Mouse (Mus musculus) embryonic facial prominence, embryonic 10.5 days (tissue): ENCODE data around the gene Myo6. TPM values are rescaled to one million over a fixed set of nuclear protein-coding genes. Genes with fewer than 3 reads are reported as not detected.
A peak's percentile ranks its signal among the peaks of the same experiment; 100 is the strongest.
"Not testable (repeated sequence)": the region's sequence is repeated elsewhere in the genome, so short reads cannot be mapped to it uniquely, and the experiment has no call there.

Experiments
- DNase-seq: peaks from one replicate; pipeline ENCODE4 v3.0.0-alpha.2; 2017; ENCODE audit warnings: low spot score
- H3K27ac ChIP-seq: fragments of 300-500 bp; sonication (generic); replicated peaks from 2 replicates; pipeline ENCODE4 v1.5.1; 2016; ENCODE audit warnings: mild to moderate bottlenecking
- H3K27me3 ChIP-seq: fragments of 300-500 bp; sonication (generic); replicated peaks from 2 replicates; pipeline ENCODE4 v1.6.1; 2016; ENCODE audit warnings: low read depth, mild to moderate bottlenecking; ENCODE audit not compliant: poor library complexity, severe bottlenecking
- H3K36me3 ChIP-seq: fragments of 300-500 bp; sonication (generic); replicated peaks from 2 replicates; pipeline ENCODE4 v1.6.1; 2016; ENCODE audit warnings: mild to moderate bottlenecking, moderate library complexity
- H3K4me1 ChIP-seq: fragments of 300-500 bp; sonication (generic); 2 replicates; pipeline ENCODE4 v1.6.1; 2016
- H3K4me3 ChIP-seq: fragments of 300-500 bp; sonication (generic); 2 replicates; pipeline ENCODE4 v1.5.1; 2016; ENCODE audit warnings: mild to moderate bottlenecking, moderate library complexity
- H3K9me3 ChIP-seq: fragments of 300-500 bp; sonication (generic); 2 replicates; pipeline ENCODE4 v1.6.1; 2016; ENCODE audit warnings: mild to moderate bottlenecking
- whole genome bisulfite sequencing: fragments of 180-500 bp; shearing (Covaris S2); methylation state at CpG from one replicate; pipeline ENCODE4 v1.1.7; 2016; 5-methylcytosine and 5-hydroxymethylcytosine counted together
- polyA plus RNA-seq: library from polyadenylated mRNA; unstranded; fragments of >200 nt; fragmentation: Nextera tagmentation; extraction: Ambion mirVana; gene quantifications from 2 replicates; pipeline ENCODE4 v1.2.1, GENCODE M21; 2016

Gene Myo6
- polyA plus RNA-seq, 1 experiment from 2014 or later: 10.7 TPM

- H3K9me3 ChIP-seq: no peaks in the 10 kb centered on the region
- H3K4me3 ChIP-seq: no peak overlapping the region
- DNase-seq: no peak
- no peaks in the 10 kb centered on the region for H3K27me3 ChIP-seq
- 92% methylated on average over 7 of the region's 7 CpGs for WGBS
- no peaks in the 10 kb centered on the region for H3K4me1 ChIP-seq
- H3K27ac ChIP-seq: no peak overlapping the region
- no peaks in the 10 kb centered on the region for H3K36me3 ChIP-seq
Measured at GRCm38 (mm10) chr9:80286845-80287244, 122.0 kb downstream of the Myo6 start.

DNA sequence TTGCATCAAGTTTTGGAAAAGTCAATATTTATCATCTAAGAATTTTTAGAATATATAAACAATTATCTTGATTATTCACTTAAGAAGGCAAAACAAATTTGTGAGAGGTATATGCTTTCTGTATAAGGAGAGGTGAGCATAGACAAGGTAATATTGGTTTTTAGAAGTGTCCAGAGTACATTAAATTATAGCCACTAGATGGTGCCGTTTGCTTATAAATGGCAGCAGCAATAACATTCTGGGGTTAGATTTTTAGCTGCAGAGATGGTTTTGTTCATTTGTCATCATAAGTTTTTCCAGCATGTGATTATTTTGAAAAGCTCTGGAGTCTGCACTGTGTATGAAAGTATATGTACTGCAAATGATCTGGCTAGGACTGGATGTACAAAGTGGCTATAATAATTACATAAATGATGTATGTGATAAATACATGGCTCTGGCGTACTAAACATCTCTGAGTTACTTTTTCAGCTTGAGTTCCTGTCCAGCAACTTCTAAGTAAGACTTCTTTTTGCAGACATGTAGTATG, 128.3 kb downstream of the Myo6 start:
- Histone ChIP-seq H3K27me3 (no peaks in the 10 kb centered on the region), H3K4me1 (no peaks in the 10 kb centered on the region), H3K9me3 (no peaks in the 10 kb centered on the region), H3K4me3 (no peak overlapping the region), H3K27ac (no peak overlapping the region), H3K36me3 (no peaks in the 10 kb centered on the region; the same call in 1 of the 2 replicates)
- WGBS: 59% methylated on average over 2 of the region's 2 CpGs
- no peak for DNase-seq

GRCm38 (mm10) chr9:80296086-80296485, 131.3 kb downstream of the Myo6 start:
- no peak overlapping the region for H3K4me3 ChIP-seq
- H3K36me3 ChIP-seq: no peaks in the 10 kb centered on the region; the same call in 1 of the 2 replicates
- H3K27me3 ChIP-seq: no peaks in the 10 kb centered on the region
- no peak overlapping the region for H3K27ac ChIP-seq
- no peaks in the 10 kb centered on the region for H3K4me1 ChIP-seq
- no peak for DNase-seq
- WGBS: 87% methylated on average over 4 of the region's 4 CpGs
- no peaks in the 10 kb centered on the region for H3K9me3 ChIP-seq

- Histone ChIP-seq H3K27me3 (no peaks in the 10 kb centered on the region), H3K4me1 (no peaks in the 10 kb centered on the region), H3K4me3 (no peak overlapping the region), H3K27ac (no peak overlapping the region), H3K36me3 (no peaks in the 10 kb centered on the region), H3K9me3 (no peaks in the 10 kb centered on the region)
- no peak for DNase-seq
- 89% methylated on average over 9 of the region's 9 CpGs for WGBS
Measured at GRCm38 (mm10) chr9:80299031-80299430, 134.2 kb downstream of the Myo6 start.

DNA sequence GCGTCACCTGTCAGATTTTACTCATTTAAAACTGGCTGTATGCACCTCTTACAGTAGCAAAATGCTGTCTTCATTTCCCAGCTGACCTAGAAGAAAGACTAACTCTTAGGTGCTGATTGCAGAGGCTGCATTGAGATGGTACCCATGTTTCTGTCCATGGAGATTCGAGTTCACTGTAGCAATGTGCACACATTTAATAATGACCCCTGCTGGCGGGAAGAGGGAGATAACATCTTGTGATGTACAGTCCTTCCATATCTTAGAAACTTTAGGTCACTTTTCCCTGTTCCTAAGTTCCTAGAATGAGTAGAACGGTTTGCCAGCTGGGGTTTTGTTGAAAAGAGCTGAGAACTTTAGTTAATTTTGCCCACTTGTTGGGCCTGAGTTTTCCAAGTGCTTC, 138.7 kb downstream of the Myo6 start:
- H3K4me1 ChIP-seq: no peaks in the 10 kb centered on the region
- H3K27me3 ChIP-seq: no peaks in the 10 kb centered on the region
- H3K36me3 ChIP-seq: no peaks in the 10 kb centered on the region
- H3K4me3 ChIP-seq: no peak overlapping the region
- no peaks in the 10 kb centered on the region for H3K9me3 ChIP-seq
- DNase-seq: peak; percentile 21
- no peak overlapping the region for H3K27ac ChIP-seq
- WGBS: 77% methylated on average over 4 of the region's 4 CpGs

DNA sequence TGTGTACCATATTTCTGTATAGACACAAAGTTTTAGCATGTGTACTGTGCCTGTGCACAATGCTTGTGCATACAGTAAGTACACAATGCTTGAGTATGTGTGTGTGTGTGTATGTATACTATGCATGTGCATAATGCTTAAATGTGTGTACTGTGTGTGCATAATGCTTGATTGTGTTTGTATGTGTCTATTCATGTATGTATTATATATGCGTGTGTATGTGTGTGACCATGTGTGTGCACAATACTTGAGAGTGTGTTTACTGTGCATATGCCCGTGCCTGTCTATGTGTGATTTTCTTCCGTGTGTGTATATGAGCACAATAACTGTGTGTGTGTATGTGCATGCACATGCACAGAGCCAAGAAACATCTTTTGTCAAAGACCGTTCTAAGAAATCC, 141.6 kb downstream of the Myo6 start:
- DNase-seq: no peak
- no peak overlapping the region for H3K4me3 ChIP-seq
- H3K36me3 ChIP-seq: no peaks in the 10 kb centered on the region
- no peaks in the 10 kb centered on the region for H3K27me3 ChIP-seq
- H3K9me3 ChIP-seq: no peaks in the 10 kb centered on the region
- no peaks in the 10 kb centered on the region for H3K4me1 ChIP-seq
- 90% methylated on average over 4 of the region's 4 CpGs for WGBS
- H3K27ac ChIP-seq: no peak overlapping the region

GRCm38 (mm10) chr9:80306853-80307252, 142.0 kb downstream of the Myo6 start:
- 56% methylated on average over 11 of the region's 11 CpGs for whole genome bisulfite sequencing
- Histone ChIP-seq H3K36me3 (no peaks in the 10 kb centered on the region), H3K4me1 (no peaks in the 10 kb centered on the region), H3K27me3 (no peaks in the 10 kb centered on the region), H3K27ac (no peak overlapping the region), H3K4me3 (no peak overlapping the region), H3K9me3 (no peaks in the 10 kb centered on the region)
- DNase-seq: no peak

DNA sequence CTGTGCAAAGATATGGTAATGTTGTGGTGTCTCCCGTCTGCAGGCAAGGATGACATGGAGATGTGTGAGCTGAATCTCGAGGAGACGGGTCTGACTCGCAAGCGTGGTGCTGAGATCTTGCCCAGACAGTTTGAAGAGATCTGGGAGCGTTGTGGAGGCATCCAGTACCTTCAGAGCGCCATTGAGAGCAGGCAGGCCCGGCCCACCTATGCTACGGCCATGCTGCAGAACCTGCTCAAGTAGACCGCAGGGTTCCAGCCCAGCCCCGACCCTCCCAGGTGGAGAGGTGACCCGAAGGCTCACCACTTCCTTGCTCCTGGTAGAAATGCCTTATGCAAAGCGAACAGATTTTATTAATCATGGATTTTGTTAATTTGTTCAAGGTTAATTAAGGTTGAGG, 142.8 kb downstream of the Myo6 start:
- 90% methylated on average over 13 of the region's 13 CpGs for WGBS
- Histone ChIP-seq H3K9me3 (no peaks in the 10 kb centered on the region), H3K27ac (no peak overlapping the region)

DNA sequence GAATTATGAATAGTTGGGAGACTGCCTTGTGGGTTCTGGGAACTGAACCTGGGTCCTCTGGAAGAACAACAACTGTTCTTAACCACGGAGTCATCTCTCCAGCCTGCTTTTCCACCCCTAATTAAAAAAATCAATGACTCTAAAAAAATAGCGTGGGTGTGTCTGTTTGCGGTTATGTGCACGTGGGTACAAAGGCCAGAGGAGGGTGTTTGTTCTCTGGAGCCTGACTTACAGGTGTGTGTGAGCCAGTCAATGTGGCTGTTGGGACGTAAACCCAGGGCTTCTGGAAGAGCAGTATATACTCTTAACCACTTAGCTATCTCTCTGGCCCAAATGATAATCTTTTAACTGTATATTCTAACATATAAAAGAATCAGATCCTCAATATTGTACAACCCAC, 148.8 kb downstream of the Myo6 start:
- no peak overlapping the region for H3K4me3 ChIP-seq
- H3K36me3 ChIP-seq: no peaks in the 10 kb centered on the region
- no peak for DNase-seq
- no peaks in the 10 kb centered on the region for H3K27me3 ChIP-seq
- H3K27ac ChIP-seq: no peak overlapping the region
- H3K9me3 ChIP-seq: no peaks in the 10 kb centered on the region
- WGBS: 83% methylated on average over 5 of the region's 5 CpGs
- H3K4me1 ChIP-seq: no peaks in the 10 kb centered on the region

More for the DNA sequence above, 142.8 kb downstream of the Myo6 start:
- no peak for DNase-seq
- Histone ChIP-seq H3K4me1 (no peaks in the 10 kb centered on the region), H3K4me3 (no peak overlapping the region), H3K36me3 (no peaks in the 10 kb centered on the region), H3K27me3 (no peaks in the 10 kb centered on the region)

DNA sequence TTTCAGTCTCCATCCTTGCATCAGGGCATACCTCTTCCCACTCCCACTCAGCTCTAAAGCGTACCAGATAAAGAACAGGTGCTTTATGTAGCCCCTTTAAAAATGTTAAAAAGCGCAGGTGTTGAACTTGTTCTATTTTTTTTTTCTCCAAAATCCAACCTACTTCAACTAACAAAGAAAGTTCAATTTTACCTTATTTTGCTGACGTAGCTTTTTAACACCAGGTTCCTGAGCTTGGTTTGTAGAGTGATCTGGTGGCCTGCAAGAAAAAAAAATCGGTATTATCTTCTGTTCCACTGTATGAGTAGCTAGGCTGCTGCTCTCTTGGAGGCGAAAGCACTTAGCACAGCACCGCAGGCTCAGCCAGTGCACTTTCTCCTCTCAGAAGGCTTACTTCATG, 151.1 kb downstream of the Myo6 start:
- H3K27ac ChIP-seq: no peak overlapping the region
- no peaks in the 10 kb centered on the region for H3K9me3 ChIP-seq
- H3K4me1 ChIP-seq: no peaks in the 10 kb centered on the region
- WGBS: 94% methylated on average over 6 of the region's 6 CpGs
- no peak overlapping the region for H3K4me3 ChIP-seq
- H3K36me3 ChIP-seq: no peaks in the 10 kb centered on the region
- H3K27me3 ChIP-seq: no peaks in the 10 kb centered on the region
- DNase-seq: no peak

- Histone ChIP-seq H3K27me3 (no peaks in the 10 kb centered on the region), H3K4me1 (no peaks in the 10 kb centered on the region), H3K27ac (no peak overlapping the region), H3K9me3 (no peaks in the 10 kb centered on the region), H3K36me3 (no peaks in the 10 kb centered on the region), H3K4me3 (no peak overlapping the region)
- no peak for DNase-seq
- WGBS: 88% methylated on average over 6 of the region's 6 CpGs
Measured at GRCm38 (mm10) chr9:80318027-80318426, 153.2 kb downstream of the Myo6 start.

DNA sequence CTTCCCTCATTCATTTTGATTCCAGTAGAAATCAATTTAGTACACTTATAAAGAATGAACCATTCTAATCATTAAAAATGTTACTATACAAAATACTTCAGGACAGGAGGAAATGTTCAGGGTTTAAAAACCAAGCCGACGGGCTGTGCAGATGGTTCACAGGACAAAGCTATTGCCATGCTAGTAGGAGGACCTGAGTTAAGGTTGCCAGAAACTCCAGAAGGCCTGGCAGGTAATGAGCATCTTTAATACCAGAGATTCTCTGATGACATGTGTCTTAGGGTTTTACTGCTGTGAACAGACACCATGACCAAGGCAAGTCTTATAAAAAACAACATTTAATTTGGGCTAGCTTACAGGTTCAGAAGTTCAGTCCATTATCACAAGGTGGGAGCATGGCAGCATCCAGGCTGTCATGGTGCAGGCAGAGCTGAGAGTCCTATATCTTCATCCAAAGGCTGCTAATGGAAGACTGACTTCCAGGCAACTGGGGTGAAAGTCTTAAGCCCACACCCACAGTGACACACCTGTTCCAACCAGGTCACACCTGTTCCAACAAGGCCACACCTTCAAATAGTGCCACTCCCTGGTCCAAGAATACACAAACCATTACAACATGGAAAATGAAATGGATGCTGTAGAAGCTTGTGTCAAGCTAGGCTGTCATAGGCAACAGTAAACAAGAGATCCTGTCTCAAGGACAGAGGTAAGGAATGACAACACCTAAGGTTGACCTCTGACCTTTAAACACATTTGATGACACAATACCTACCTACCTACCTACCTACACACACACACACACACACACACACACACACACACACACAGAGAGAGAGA, 156.4 kb downstream of the Myo6 start:
- H3K4me1 ChIP-seq, H3K36me3 ChIP-seq, H3K9me3 ChIP-seq, DNase-seq, H3K27ac ChIP-seq, H3K4me3 ChIP-seq, H3K27me3 ChIP-seq: not testable (repeated sequence)
- WGBS: 97% methylated on average over 2 of the region's 2 CpGs

DNA sequence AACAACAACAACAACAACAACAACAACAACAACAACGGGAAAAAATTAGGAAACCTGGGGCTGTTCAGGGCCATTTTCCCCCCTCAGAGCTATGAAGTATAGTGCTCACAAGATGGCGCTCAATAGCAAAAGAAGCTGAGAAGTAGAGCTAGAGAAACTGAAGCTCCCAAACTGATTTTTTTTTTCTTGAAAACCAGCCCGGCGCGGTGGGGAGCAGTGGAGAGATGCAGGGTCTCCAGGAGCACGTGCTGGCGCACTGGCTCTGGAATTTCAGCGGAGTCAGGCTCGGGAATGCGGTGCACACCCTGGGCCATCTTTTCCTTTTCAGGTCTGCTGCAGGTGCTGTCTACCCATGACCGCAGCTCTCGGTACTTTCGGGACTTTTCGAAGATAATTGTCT, 167.3 kb downstream of the Myo6 start:
- Histone ChIP-seq H3K9me3 (no peaks in the 10 kb centered on the region), H3K4me1 (peaks cover 10% of the 10 kb centered on the region; the same call in 1 of the 2 replicates), H3K4me3 (peak overlapping the region; percentile 37; the same call in 1 of the 2 replicates), H3K36me3 (no peaks in the 10 kb centered on the region), H3K27ac (no peak overlapping the region), H3K27me3 (peaks cover 8% of the 10 kb centered on the region; the same call in 1 of the 2 replicates)
- DNase-seq: peak; percentile 75
- 23% methylated on average over 14 of the region's 14 CpGs for WGBS
